Mouse (Mus musculus): ENCODE results near the gene Megf6. TPM values are rescaled to one million over a fixed set of nuclear protein-coding genes. Genes with fewer than 3 reads are reported as not detected.

Gene Megf6
- total and polyA plus RNA-seq, 3 experiments, result not detected

DNA sequence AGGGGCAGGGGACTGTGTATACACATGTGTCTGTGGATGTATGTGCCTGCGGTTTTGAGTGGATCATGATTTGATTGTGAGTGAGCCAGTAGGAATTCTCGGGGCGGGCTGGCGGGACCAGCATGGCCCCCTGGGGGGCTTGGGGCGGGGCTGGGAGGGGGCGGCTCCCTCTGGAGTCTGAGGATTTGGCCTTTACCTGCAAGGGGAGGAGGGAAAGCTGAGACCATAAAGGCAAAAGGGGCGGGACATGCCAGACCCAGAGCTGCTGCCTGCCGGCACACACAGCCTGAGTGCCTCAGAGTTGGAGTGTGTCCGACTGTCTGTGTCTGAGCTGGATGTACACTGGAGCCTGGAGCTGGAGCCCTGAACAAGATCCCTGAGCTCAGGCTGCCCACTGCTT lies 66.8 kb downstream of the Megf6 start:
- dilution Hi-C loops (cut with MboI; ENCODE audit: extremely low pct_ligation_motif_present, extremely low pct_unique_long_range_greater_than_20kb, low sequenced_read_pairs), result no loop called here
- no peak overlapping the region for H3K4me2 ChIP-seq (ENCODE audit: insufficient read depth, low read depth, poor library complexity, severe bottlenecking)

DNA sequence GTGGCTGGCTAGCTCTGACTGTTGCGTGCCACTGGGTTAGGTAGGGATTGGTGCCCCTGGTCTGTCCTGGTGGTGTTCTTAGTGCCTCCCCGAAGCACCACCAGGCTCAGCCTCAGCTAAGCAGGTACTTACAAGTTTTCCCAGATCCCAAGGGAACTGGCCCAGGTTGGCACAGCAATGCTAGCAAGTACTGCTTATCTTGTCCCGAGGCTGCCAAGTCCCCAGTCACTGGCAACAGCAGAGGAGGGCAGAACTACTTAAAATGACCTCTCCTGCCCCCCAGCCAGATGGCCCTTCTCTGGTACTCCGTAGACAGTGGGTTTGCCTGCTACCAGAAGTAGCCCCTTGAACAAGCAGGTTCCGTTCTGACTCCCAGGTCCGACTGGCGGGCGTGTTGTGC lies 68.7 kb downstream of the Megf6 start:
- Histone ChIP-seq H3K4me3 (replicated peaks in 1 of 3; ENCODE audit: low read depth in 2 of 3, low read length in 2 of 3, poor library complexity in 1 of 3) (no peak overlapping the region), H3K36me3 (replicated peaks in 1 of 2; ENCODE audit: control insufficient read depth in 1 of 2, insufficient read depth in 1 of 2, low read length in 1 of 2) (no peaks in the 10 kb centered on the region), H3K4me1 (ENCODE audit: control insufficient read depth in 1 of 2, insufficient read depth in 2 of 2) (no peaks in the 10 kb centered on the region), H3K27me3 (replicated peaks) (no peaks in the 10 kb centered on the region), H3K4me2 (ENCODE audit: insufficient read depth, low read depth, poor library complexity, severe bottlenecking) (no peak overlapping the region), H3K79me2 (replicated peaks; ENCODE audit: control insufficient read depth, extremely low read depth, insufficient read depth, poor library complexity, severe bottlenecking) (no peaks in the 10 kb centered on the region), H3K9me3 (replicated peaks; ENCODE audit: low read length) (peaks cover 92% of the 10 kb centered on the region), H3K27ac (ENCODE audit: insufficient read depth, low read depth) (no peak overlapping the region), H3K9ac (ENCODE audit: insufficient read depth, low read depth) (no peak overlapping the region)
- no peak for DNase-seq (ENCODE audit: extremely low read depth)
- TF ChIP-seq ELF1 (IDR thresholded peaks at IDR 0.05; ENCODE audit: low read depth, low read length) (no peak), POLR2A (IDR thresholded peaks at IDR 0.05; ENCODE audit: low read depth, low read length) (no peak), E2F4 (IDR thresholded peaks at IDR 0.05; ENCODE audit: insufficient replicate concordance, low read depth, low read length) (no peak), HCFC1 (IDR thresholded peaks at IDR 0.05; ENCODE audit: low read depth, low read length) (no peak), MXI1 (IDR thresholded peaks at IDR 0.05; ENCODE audit: low read depth, low read length) (no peak), JUN (IDR thresholded peaks at IDR 0.05; ENCODE audit: insufficient read depth, low read depth, low read length) (no peak), UBTF (IDR thresholded peaks at IDR 0.05; ENCODE audit: low read depth, low read length) (no peak), PAX5 (IDR thresholded peaks at IDR 0.05; ENCODE audit: low read length) (no peak), TBP (conservative IDR thresholded peaks at IDR 0.05; ENCODE audit: low read depth, low read length) (no peak), SMC3 (IDR thresholded peaks at IDR 0.05; ENCODE audit: low read depth, low read length) (no peak), NRF1 (IDR thresholded peaks at IDR 0.05; ENCODE audit: low read depth, low read length) (no peak), MYC (IDR thresholded peaks at IDR 0.05; ENCODE audit: low read depth, low read length) (no peak)
- dilution Hi-C loops (cut with MboI; ENCODE audit: extremely low pct_ligation_motif_present, extremely low pct_unique_long_range_greater_than_20kb, low sequenced_read_pairs) (no loop called here), in situ Hi-C loops (cut with MboI; ENCODE audit: low pct_ligation_motif_present, low pct_unique_long_range_greater_than_20kb, low sequenced_read_pairs) (no loop called here)

More for the DNA sequence above, 66.8 kb downstream of the Megf6 start:
- TF ChIP-seq PAX5 (IDR thresholded peaks at IDR 0.05; ENCODE audit: low read length) (no peak), ZNF384 (IDR thresholded peaks at IDR 0.05; ENCODE audit: low read depth, low read length) (no peak), E2F4 (IDR thresholded peaks at IDR 0.05; ENCODE audit: insufficient replicate concordance, low read depth, low read length) (no peak), USF2 (conservative IDR thresholded peaks at IDR 0.05; ENCODE audit: low read depth, low read length) (no peak)
- Histone ChIP-seq H3K79me2 (replicated peaks; ENCODE audit: control insufficient read depth, extremely low read depth, insufficient read depth, poor library complexity, severe bottlenecking) (no peaks in the 10 kb centered on the region), H3K9ac (ENCODE audit: insufficient read depth, low read depth) (no peak overlapping the region), H3K4me3 (replicated peaks in 1 of 3; ENCODE audit: low read depth in 2 of 3, low read length in 2 of 3, poor library complexity in 1 of 3) (no peak overlapping the region), H3K36me3 (replicated peaks in 1 of 2; ENCODE audit: control insufficient read depth in 1 of 2, insufficient read depth in 1 of 2, low read length in 1 of 2) (no peaks in the 10 kb centered on the region), H3K4me1 (ENCODE audit: control insufficient read depth in 1 of 2, insufficient read depth in 2 of 2) (no peaks in the 10 kb centered on the region), H3K27ac (ENCODE audit: insufficient read depth, low read depth) (no peak overlapping the region), H3K9me3 (replicated peaks; ENCODE audit: low read length) (peaks cover 93% of the 10 kb centered on the region), H3K27me3 (replicated peaks) (no peaks in the 10 kb centered on the region)
- no peak for DNase-seq (ENCODE audit: extremely low read depth)
- in situ Hi-C loops (cut with MboI; ENCODE audit: low pct_ligation_motif_present, low pct_unique_long_range_greater_than_20kb, low sequenced_read_pairs), result no loop called here

DNA sequence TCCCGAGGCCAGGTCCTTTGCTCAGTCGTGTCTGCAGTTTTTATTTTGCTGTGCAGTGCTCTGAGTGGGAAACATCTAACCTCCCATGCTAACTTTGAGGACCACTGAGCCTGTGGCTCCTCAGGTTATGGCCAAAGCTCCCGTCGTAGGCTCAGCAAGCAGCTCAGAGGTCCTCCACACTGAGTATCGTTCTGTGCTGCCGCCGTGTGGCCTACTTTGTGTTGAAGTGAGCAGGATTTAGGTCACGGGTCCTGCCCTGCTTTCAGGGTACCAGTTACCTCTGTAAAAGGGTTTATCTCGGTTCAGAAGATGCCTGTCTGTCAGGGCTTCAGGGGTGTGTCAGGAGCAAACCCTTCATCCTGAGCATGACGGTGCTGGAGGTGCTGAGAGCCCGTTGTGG lies 70.1 kb downstream of the Megf6 start:
- in situ Hi-C loops (cut with MboI; ENCODE audit: low pct_ligation_motif_present, low pct_unique_long_range_greater_than_20kb, low sequenced_read_pairs), result no loop called here
- peaks cover 97% of the 10 kb centered on the region for H3K9me3 ChIP-seq (replicated peaks; ENCODE audit: low read length)
- H3K4me3 ChIP-seq (replicated peaks in 1 of 3; ENCODE audit: low read depth in 2 of 3, low read length in 2 of 3, poor library complexity in 1 of 3), result no peak overlapping the region
- H3K36me3 ChIP-seq (replicated peaks in 1 of 2; ENCODE audit: control insufficient read depth in 1 of 2, insufficient read depth in 1 of 2, low read length in 1 of 2), result no peaks in the 10 kb centered on the region
- no peaks in the 10 kb centered on the region for H3K4me1 ChIP-seq (ENCODE audit: control insufficient read depth in 1 of 2, insufficient read depth in 2 of 2)
- no peak for DNase-seq (ENCODE audit: extremely low read depth)
- H3K27me3 ChIP-seq (replicated peaks), result no peaks in the 10 kb centered on the region
- no peak overlapping the region for H3K27ac ChIP-seq (ENCODE audit: insufficient read depth, low read depth)
- H3K4me2 ChIP-seq (ENCODE audit: insufficient read depth, low read depth, poor library complexity, severe bottlenecking), result no peak overlapping the region
- dilution Hi-C loops (cut with MboI; ENCODE audit: extremely low pct_ligation_motif_present, extremely low pct_unique_long_range_greater_than_20kb, low sequenced_read_pairs), result no loop called here
- H3K79me2 ChIP-seq (replicated peaks; ENCODE audit: control insufficient read depth, extremely low read depth, insufficient read depth, poor library complexity, severe bottlenecking), result no peaks in the 10 kb centered on the region
- no peak overlapping the region for H3K9ac ChIP-seq (ENCODE audit: insufficient read depth, low read depth)
- TF ChIP-seq MXI1 (IDR thresholded peaks at IDR 0.05; ENCODE audit: low read depth, low read length) (no peak), POLR2AphosphoS2 (IDR thresholded peaks at IDR 0.05; ENCODE audit: low read depth, low read length) (no peak)

Measured in CH12.LX (cell line).